Mouse (Mus musculus) gastrocnemius, postnatal 25 days (tissue): ENCODE results near the gene Olfr1346. TPM values are rescaled to one million over a fixed set of nuclear protein-coding genes. Genes with fewer than 3 reads are reported as not detected.
"Not testable (repeated sequence)": the region's sequence is repeated elsewhere in the genome, so short reads cannot be mapped to it uniquely, and the experiment has no call there.

Experiments used
- DNase-seq: peaks from one replicate; pipeline ENCODE4 v3.0.0; 2022
- long read RNA-seq, 2 experiments: library from polyadenylated mRNA; stranded (forward); transcript quantifications; one replicate each; pipeline ENCODE4 v2.0.0; 2021
- total RNA-seq, 2 experiments: library from RNA; stranded (reverse); gene quantifications; 1 replicate in 1 of 2; 2 replicates in 1 of 2; pipeline ENCODE4 v1.2.3; 2021

Olfr1346 gene
- total RNA-seq = not detected
- long read RNA-seq, experiment 1 = 0 reads
- long read RNA-seq, experiment 2 = 0 reads

GRCm38 (mm10) chr7:6466951-6467350 lies at the start of gene Olfr1346:
Gene Olfr1346, plus strand, starts transcription at chr7:6467101.
- no peak for DNase-seq

GRCm38 (mm10) chr7:6419894-6420293 lies 47.0 kb upstream of the Olfr1346 start:
- DNase-seq = no peak

GRCm38 (mm10) chr7:6429381-6429780 lies 37.5 kb upstream of the Olfr1346 start:
- DNase-seq = no peak

GRCm38 (mm10) chr7:6430342-6430741 lies 36.6 kb upstream of the Olfr1346 start:
- no peak for DNase-seq

GRCm38 (mm10) chr7:6438388-6438787 lies 28.5 kb upstream of the Olfr1346 start, which contains the start of gene Olfr1344:
Gene Olfr1344, plus strand, starts transcription at chr7:6438688.
- no peak for DNase-seq

- no peak for DNase-seq
These were observed 25.7 kb upstream of the Olfr1346 start for GRCm38 (mm10) chr7:6441173-6441572.

GRCm38 (mm10) chr7:6447771-6448170 lies 19.1 kb upstream of the Olfr1346 start:
- DNase-seq = no peak

- no peak for DNase-seq
These were observed 11.0 kb upstream of the Olfr1346 start, which contains the start of gene Olfr1336 for GRCm38 (mm10) chr7:6455868-6456267. Gene Olfr1336, plus strand, starts transcription at chr7:6456168.

GRCm38 (mm10) chr7:6456399-6456798 lies 10.5 kb upstream of the Olfr1346 start:
- DNase-seq = no peak

- DNase-seq = not testable (repeated sequence)
These were observed 10.7 kb downstream of the Olfr1346 start for GRCm38 (mm10) chr7:6477633-6478032.

- DNase-seq = no peak
These were observed 19.9 kb downstream of the Olfr1346 start, which contains the start of gene Olfr5 for GRCm38 (mm10) chr7:6486841-6487240. Gene Olfr5, minus strand, starts transcription at chr7:6486941.

- DNase-seq = no peak
These were observed 32.8 kb downstream of the Olfr1346 start, which contains the start of gene Olfr1347 for GRCm38 (mm10) chr7:6499655-6500054. Gene Olfr1347, minus strand, starts transcription at chr7:6499755.

GRCm38 (mm10) chr7:6508648-6509047 lies 41.7 kb downstream of the Olfr1346 start, which contains the start of gene Olfr1348:
Gene Olfr1348, minus strand, starts transcription at chr7:6508748.
- DNase-seq = no peak

- DNase-seq = no peak
These were observed 54.8 kb downstream of the Olfr1346 start for GRCm38 (mm10) chr7:6521666-6522065.

- DNase-seq = no peak
These were observed 55.9 kb downstream of the Olfr1346 start, which contains the start of gene Olfr1349 for GRCm38 (mm10) chr7:6522850-6523249. Gene Olfr1349, minus strand, starts transcription at chr7:6522950.

GRCm38 (mm10) chr7:6525001-6525400 lies 58.1 kb downstream of the Olfr1346 start:
- DNase-seq = no peak

- no peak for DNase-seq
These were observed 59.2 kb downstream of the Olfr1346 start for GRCm38 (mm10) chr7:6526141-6526540.

Other genes starting within 250 kb of the Olfr1346 start
- gene Zscan5b, start 244.8 kb upstream of the Olfr1346 start, total RNA-seq = not detected
- not detected for gene Epp13, start 214.4 kb upstream of the Olfr1346 start, total RNA-seq
- 1 to 10 TPM; 2.7 to 3.8 TPM for gene Zfp667, start 180.5 kb upstream of the Olfr1346 start, total RNA-seq
- 1 to 10 TPM in 1 of 2 experiments, under 1 TPM in 1; 0.41 to 1.0 TPM for gene Zfp583, start 135.8 kb upstream of the Olfr1346 start, total RNA-seq
- gene Gm3854, start 123.3 kb upstream of the Olfr1346 start, total RNA-seq = under 1 TPM; 0.16 to 0.23 TPM
- gene Zfp78, start 103.8 kb upstream of the Olfr1346 start, total RNA-seq = 1 to 10 TPM; 1.4 to 2.0 TPM
- gene Zfp28, start 83.8 kb upstream of the Olfr1346 start, total RNA-seq = 1 to 10 TPM; 1.1 to 1.9 TPM
- under 1 TPM; 0.31 to 0.46 TPM for gene Smim17, start 68.4 kb upstream of the Olfr1346 start, total RNA-seq
- gene Gm20715, start 56.8 kb upstream of the Olfr1346 start, total RNA-seq = not detected
- not detected for gene Olfr1344, start 28.4 kb upstream of the Olfr1346 start, total RNA-seq
- gene Olfr1336, start 10.9 kb upstream of the Olfr1346 start, total RNA-seq = not detected
- not detected for gene Olfr5, start 19.8 kb downstream of the Olfr1346 start, total RNA-seq
- not detected for gene Olfr1347, start 32.7 kb downstream of the Olfr1346 start, total RNA-seq
- gene Olfr1348, start 41.6 kb downstream of the Olfr1346 start, total RNA-seq = not detected
- gene Olfr1349, start 55.8 kb downstream of the Olfr1346 start, total RNA-seq = not detected
- not detected for gene Olfr1350, start 97.7 kb downstream of the Olfr1346 start, total RNA-seq
- 10 to 100 TPM; 13.6 to 18.2 TPM for gene Zim1, start 229.3 kb downstream of the Olfr1346 start, total RNA-seq